Mouse (Mus musculus) hindbrain, embryonic 14.5 days (tissue): ENCODE measurements around the gene Ahnak. TPM values are rescaled to one million over a fixed set of nuclear protein-coding genes. Genes with fewer than 3 reads are reported as not detected.
"Not testable (repeated sequence)": the region's sequence is repeated elsewhere in the genome, so short reads cannot be mapped to it uniquely, and the experiment has no call there.

Experiments used
- ATAC-seq: fragments of 200-750 bp; cut with Nextera tagmentation; 2 replicates; pipeline ENCODE4 v1.8.0; 2017; ENCODE audit warnings: moderate number of reproducible peaks, mild to moderate bottlenecking, moderate TSS enrichment, moderate library complexity; ENCODE audit not compliant: low FRiP score
- DNase-seq: peaks from one replicate; pipeline ENCODE4 v3.0.0-alpha.2; 2015; ENCODE audit warnings: low spot score
- H3K27ac ChIP-seq: fragments of 300-500 bp; sonication (generic); 2 replicates; pipeline ENCODE4 v1.5.1; 2014; ENCODE audit warnings: mild to moderate bottlenecking, moderate library complexity
- H3K27me3 ChIP-seq: fragments of 300-500 bp; sonication (generic); 2 replicates; pipeline ENCODE4 v1.6.1; 2014; ENCODE audit warnings: mild to moderate bottlenecking, low read length, mixed read lengths; ENCODE audit not compliant: control insufficient read depth, insufficient read depth
- H3K36me3 ChIP-seq: fragments of 300-500 bp; sonication (generic); replicated peaks from 2 replicates; pipeline ENCODE4 v1.6.1; 2014; ENCODE audit not compliant: control insufficient read depth, insufficient read depth
- H3K4me1 ChIP-seq: fragments of 300-500 bp; sonication (generic); replicated peaks from 2 replicates; pipeline ENCODE4 v1.6.1; 2014; ENCODE audit warnings: antibody characterized with exemption, low read length, mixed read lengths; ENCODE audit not compliant: control insufficient read depth, insufficient read depth
- H3K4me2 ChIP-seq: fragments of 300-500 bp; sonication (generic); replicated peaks from 2 replicates; pipeline ENCODE4 v1.6.1; 2014; ENCODE audit warnings: mild to moderate bottlenecking, moderate library complexity
- H3K4me3 ChIP-seq: fragments of 300-500 bp; sonication (generic); replicated peaks from 2 replicates; pipeline ENCODE4 v1.5.1; 2014; ENCODE audit warnings: mild to moderate bottlenecking, low read length
- H3K9ac ChIP-seq: fragments of 300-500 bp; sonication (generic); 2 replicates; pipeline ENCODE4 v1.6.1; 2014
- H3K9me3 ChIP-seq: fragments of 300-500 bp; sonication (generic); 2 replicates; pipeline ENCODE4 v1.6.1; 2016; ENCODE audit warnings: low read length; ENCODE audit not compliant: control insufficient read depth
- WGBS: fragments of 180-500 bp; shearing (Covaris S2); extraction: QIAGEN DNeasy Blood & Tissue Kit; methylation state at CpG from one replicate; pipeline ENCODE4 v1.1.7; 2014; 5-methylcytosine and 5-hydroxymethylcytosine counted together
- polyA plus RNA-seq: library from polyadenylated mRNA; unstranded; fragments of >200 nt; fragmentation: Nextera tagmentation; extraction: Ambion mirVana; gene quantifications from 2 replicates; pipeline ENCODE4 v1.2.1, GENCODE M21; 2014

Ahnak gene
- polyA plus RNA-seq, 1 experiment from 2014 or later = 4.9 TPM

GRCm38 (mm10) chr19:9043123-9043522 is 54.0 kb downstream of the Ahnak start:
- H3K9ac ChIP-seq = no peak overlapping the region
- no peak for ATAC-seq
- H3K27ac ChIP-seq = no peak overlapping the region
- no peaks in the 10 kb centered on the region for H3K4me1 ChIP-seq
- no peak overlapping the region for H3K4me3 ChIP-seq
- no peaks in the 10 kb centered on the region for H3K36me3 ChIP-seq
- no peaks in the 10 kb centered on the region for H3K27me3 ChIP-seq
- no peak for DNase-seq
- WGBS = 90% methylated on average over 1 of the region's 1 CpGs
- H3K9me3 ChIP-seq = no peaks in the 10 kb centered on the region
- no peak overlapping the region for H3K4me2 ChIP-seq

DNA sequence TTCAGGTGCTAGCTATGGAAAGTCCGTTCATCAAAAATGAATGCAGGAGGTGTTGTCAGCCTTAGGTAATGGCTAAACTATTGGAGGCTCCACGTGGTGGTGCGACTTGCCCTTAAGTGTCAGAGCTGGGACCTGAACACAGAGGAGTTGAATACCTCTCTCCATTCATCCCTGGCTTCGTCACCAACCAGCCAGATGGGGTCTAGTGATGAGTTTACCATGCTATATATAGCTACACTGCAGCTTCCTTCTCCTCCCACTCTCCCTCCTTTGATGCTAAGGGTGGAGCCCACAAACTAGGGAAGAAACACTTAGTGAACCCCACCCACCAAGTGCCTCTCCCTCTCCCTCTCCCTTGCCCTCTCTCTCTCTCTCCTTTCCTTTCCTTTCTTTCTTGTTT is 55.2 kb downstream of the Ahnak start:
- WGBS = 83% methylated on average over 4 of the region's 4 CpGs
- ATAC-seq (no peak), DNase-seq (no peak)
- Histone ChIP-seq H3K9ac (no peak overlapping the region), H3K9me3 (no peaks in the 10 kb centered on the region), H3K27ac (no peak overlapping the region), H3K4me2 (no peak overlapping the region), H3K36me3 (no peaks in the 10 kb centered on the region), H3K4me3 (no peak overlapping the region), H3K27me3 (no peaks in the 10 kb centered on the region), H3K4me1 (no peaks in the 10 kb centered on the region)

- ATAC-seq = no peak
- H3K4me1 ChIP-seq = no peaks in the 10 kb centered on the region
Measured at GRCm38 (mm10) chr19:9047207-9047945, 58.3 kb downstream of the Ahnak start.

GRCm38 (mm10) chr19:9047946-9048387 is 58.9 kb downstream of the Ahnak start:
- Histone ChIP-seq H3K27ac (no peak overlapping the region), H3K4me2 (no peak overlapping the region), H3K9ac (no peak overlapping the region), H3K4me1 (no peaks in the 10 kb centered on the region), H3K27me3 (no peaks in the 10 kb centered on the region), H3K36me3 (no peaks in the 10 kb centered on the region), H3K4me3 (no peak overlapping the region), H3K9me3 (no peaks in the 10 kb centered on the region)
- 37% methylated on average over 1 of the region's 1 CpGs for WGBS
- ATAC-seq (no peak), DNase-seq (no peak)

More at GRCm38 (mm10) chr19:9047207-9047945, 58.3 kb downstream of the Ahnak start:
- Histone ChIP-seq H3K9ac (no peak overlapping the region), H3K27me3 (no peaks in the 10 kb centered on the region), H3K27ac (no peak overlapping the region), H3K36me3 (no peaks in the 10 kb centered on the region), H3K9me3 (no peaks in the 10 kb centered on the region), H3K4me2 (no peak overlapping the region), H3K4me3 (no peak overlapping the region)
- no peak for DNase-seq
- WGBS = 85% methylated on average over 7 of the region's 7 CpGs

- no peaks in the 10 kb centered on the region for H3K36me3 ChIP-seq
- no peaks in the 10 kb centered on the region for H3K9me3 ChIP-seq
- no peak overlapping the region for H3K4me2 ChIP-seq
- no peak for DNase-seq
- no peak overlapping the region for H3K9ac ChIP-seq
- H3K4me3 ChIP-seq = no peak overlapping the region
- no peaks in the 10 kb centered on the region for H3K27me3 ChIP-seq
- ATAC-seq = no peak
- no peaks in the 10 kb centered on the region for H3K4me1 ChIP-seq
- 96% methylated on average over 4 of the region's 4 CpGs for WGBS
- H3K27ac ChIP-seq = no peak overlapping the region
Measured at GRCm38 (mm10) chr19:9048981-9049687, 60.0 kb downstream of the Ahnak start.

GRCm38 (mm10) chr19:9050294-9051229 is 61.5 kb downstream of the Ahnak start:
- no peak overlapping the region for H3K9ac ChIP-seq
- no peak overlapping the region for H3K4me2 ChIP-seq
- no peaks in the 10 kb centered on the region for H3K27me3 ChIP-seq
- ATAC-seq = no peak
- H3K27ac ChIP-seq = no peak overlapping the region
- no peaks in the 10 kb centered on the region for H3K9me3 ChIP-seq
- H3K4me1 ChIP-seq = no peaks in the 10 kb centered on the region
- H3K4me3 ChIP-seq = no peak overlapping the region
- DNase-seq = no peak
- WGBS = 84% methylated on average over 9 of the region's 9 CpGs
- H3K36me3 ChIP-seq = no peaks in the 10 kb centered on the region

DNA sequence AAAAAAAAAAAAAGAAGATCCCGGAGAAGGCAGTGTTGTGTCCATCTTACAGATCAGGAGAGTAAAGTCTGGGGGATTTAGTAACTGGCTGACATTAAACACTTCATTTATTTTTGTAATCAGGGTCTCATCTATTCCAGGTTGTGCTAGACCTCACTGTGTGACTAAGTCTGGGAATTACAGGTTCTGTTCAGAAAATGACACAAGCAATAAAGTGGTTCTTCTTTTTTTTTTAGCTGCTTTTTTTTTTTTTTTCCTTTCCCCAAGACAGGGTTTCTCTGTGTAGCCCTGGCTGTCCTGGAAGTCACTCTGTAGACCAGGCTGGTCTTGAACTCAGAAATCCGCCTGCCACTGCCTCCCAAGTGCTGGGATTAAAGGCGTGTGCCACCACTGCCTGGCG is 62.9 kb downstream of the Ahnak start:
- not testable (repeated sequence) for H3K4me1 ChIP-seq, H3K9me3 ChIP-seq, H3K4me2 ChIP-seq, H3K9ac ChIP-seq, ATAC-seq, H3K36me3 ChIP-seq, H3K4me3 ChIP-seq, H3K27ac ChIP-seq, DNase-seq, H3K27me3 ChIP-seq
- WGBS = 91% methylated on average over 4 of the region's 4 CpGs

DNA sequence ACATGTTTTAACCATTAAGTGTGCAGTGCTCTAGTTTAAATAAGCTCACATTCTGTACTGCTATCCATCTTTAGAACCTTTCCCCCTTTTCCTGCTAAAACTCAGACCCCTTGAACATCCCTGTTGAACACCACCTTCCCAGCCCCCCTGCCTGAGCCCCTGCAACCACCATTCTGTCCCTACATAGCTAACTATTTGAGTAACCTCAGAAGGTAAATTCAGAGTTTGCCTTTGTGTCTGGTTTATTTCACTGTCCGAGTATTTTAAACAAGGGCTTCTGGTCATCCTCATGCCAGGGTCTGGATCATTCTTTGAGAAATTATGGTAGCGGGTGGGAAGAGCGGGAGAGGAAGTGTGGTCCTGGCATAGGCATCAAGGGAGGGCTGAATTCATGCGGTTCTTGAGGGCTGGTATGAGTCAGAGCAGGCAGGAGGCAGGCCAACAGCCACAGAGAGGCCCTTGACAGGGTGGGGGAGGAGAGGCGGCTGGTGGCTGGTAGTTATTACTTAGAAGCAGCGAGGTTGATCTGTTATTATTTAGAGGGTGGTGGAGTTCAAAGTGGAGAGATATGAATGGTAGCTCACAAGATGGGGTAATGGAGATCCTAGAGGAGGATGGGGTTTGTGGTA is 63.8 kb downstream of the Ahnak start:
- H3K4me1 ChIP-seq = no peaks in the 10 kb centered on the region
- ATAC-seq (no peak), DNase-seq (no peak)
- H3K4me2 ChIP-seq = no peak overlapping the region
- 75% methylated on average over 6 of the region's 6 CpGs for WGBS
- no peaks in the 10 kb centered on the region for H3K27me3 ChIP-seq
- H3K27ac ChIP-seq = no peak overlapping the region
- no peak overlapping the region for H3K4me3 ChIP-seq
- H3K9ac ChIP-seq = no peak overlapping the region
- H3K9me3 ChIP-seq = no peaks in the 10 kb centered on the region
- no peaks in the 10 kb centered on the region for H3K36me3 ChIP-seq
